Mouse (Mus musculus): ENCODE results near the gene Gm20716.

Gene Gm20716

GRCm38 (mm10) chr2:168230773-168231470, 758 bp upstream of the Gm20716 start:
- in situ Hi-C loops (cut with MboI; ENCODE audit: unreplicated experiment in 2 of 2): no loop called here

DNA sequence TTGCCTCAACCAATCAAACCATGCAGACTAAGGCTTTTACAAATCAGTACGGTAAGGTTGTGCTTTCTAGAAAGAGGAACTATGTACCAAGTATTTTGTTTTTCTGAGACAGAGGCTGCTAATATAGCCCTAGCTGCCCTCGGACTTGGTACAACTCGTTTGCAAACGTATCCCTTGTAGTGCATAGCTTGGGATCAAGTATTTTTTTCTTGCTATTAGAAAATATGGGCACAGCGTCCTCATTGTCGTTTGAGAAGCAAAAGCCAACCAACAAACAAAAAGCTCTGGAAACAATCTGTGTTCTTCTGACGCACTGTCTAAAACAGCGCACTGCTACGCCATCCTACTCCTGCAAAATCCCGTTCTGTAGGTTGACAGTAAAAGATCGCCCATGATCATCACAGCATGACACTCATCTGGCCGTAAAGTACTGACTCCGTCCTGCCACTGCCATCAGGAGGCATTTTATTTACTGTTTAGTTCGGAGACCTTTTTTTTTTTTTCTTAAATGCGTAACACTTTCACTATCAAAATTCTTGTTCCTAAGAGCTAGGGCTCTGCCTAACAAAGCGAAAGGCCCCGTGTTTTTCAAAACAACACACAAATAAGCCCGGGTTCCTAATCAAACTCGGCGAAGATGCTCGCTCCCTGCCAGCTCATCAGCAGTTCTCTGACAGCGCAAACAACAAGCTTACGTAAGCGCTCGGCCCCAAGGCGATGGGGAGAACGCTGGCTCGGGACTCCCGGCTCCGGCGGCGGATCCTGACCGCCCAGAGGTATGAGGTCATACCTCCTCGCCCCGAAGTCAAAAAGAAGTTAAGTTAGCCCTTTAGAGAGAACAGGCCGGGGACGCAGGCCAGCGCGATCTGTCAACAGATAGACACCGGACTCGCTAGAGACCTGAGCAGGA, 793 bp downstream of the Gm20716 start:
- in situ Hi-C loops (cut with MboI; ENCODE audit: unreplicated experiment in 2 of 2): no loop called here

DNA sequence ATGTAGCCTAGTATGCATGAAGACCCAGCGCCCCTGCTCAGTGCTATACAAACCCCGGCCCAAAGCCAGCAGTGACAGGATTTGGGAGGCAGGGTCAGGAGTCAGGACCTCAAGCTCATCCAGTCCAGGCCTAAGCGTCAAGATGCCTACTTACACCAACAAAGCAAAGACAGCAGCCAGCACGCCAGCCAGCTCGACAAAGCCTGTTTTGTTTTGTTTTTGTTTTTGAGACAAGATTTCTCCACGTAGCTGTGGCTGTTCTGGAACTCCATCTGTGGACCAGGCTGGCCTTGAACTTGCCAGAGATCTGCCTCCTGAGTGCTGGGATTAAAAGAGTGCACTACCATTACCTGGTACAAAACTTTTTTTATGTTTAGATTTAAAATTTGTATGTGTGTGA, 6.8 kb downstream of the Gm20716 start:
- in situ Hi-C loops (cut with MboI; ENCODE audit: unreplicated experiment in 2 of 2): loop anchor here in 1 of 2 experiments (25.0 kb wide), 1 partner anchor 111 kb away; no protein-coding TSS in a partner anchor

- in situ Hi-C loops (cut with MboI; ENCODE audit: unreplicated experiment in 2 of 2): loop anchor here in 1 of 2 experiments (25.0 kb wide), 1 partner anchor 102 kb away; no protein-coding TSS in a partner anchor
These were observed 16.3 kb downstream of the Gm20716 start for GRCm38 (mm10) chr2:168213788-168214397.

DNA sequence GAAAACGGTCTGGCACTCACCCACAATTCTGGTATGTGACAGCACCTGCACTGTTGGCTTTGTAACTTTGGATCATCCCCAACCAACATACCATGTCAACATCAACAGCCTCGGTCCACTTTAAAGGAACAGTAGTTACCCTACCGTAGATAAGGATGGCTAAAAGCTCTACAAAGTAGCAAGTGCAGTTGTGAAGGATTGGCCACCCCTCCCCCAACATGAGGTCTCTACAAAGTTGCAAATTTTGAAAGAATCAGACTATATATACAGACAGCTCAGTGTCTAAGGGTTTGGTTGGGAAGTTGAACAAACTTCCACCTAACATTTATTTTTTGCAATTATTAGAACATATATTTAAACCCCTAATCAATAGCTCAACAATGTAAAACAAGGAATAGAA, 22.3 kb downstream of the Gm20716 start:
- in situ Hi-C loops (cut with MboI; ENCODE audit: unreplicated experiment in 2 of 2): loop anchor here (5.0 to 25.0 kb wide), 4 partner anchors 53 to 96 kb away; no protein-coding TSS in a partner anchor

DNA sequence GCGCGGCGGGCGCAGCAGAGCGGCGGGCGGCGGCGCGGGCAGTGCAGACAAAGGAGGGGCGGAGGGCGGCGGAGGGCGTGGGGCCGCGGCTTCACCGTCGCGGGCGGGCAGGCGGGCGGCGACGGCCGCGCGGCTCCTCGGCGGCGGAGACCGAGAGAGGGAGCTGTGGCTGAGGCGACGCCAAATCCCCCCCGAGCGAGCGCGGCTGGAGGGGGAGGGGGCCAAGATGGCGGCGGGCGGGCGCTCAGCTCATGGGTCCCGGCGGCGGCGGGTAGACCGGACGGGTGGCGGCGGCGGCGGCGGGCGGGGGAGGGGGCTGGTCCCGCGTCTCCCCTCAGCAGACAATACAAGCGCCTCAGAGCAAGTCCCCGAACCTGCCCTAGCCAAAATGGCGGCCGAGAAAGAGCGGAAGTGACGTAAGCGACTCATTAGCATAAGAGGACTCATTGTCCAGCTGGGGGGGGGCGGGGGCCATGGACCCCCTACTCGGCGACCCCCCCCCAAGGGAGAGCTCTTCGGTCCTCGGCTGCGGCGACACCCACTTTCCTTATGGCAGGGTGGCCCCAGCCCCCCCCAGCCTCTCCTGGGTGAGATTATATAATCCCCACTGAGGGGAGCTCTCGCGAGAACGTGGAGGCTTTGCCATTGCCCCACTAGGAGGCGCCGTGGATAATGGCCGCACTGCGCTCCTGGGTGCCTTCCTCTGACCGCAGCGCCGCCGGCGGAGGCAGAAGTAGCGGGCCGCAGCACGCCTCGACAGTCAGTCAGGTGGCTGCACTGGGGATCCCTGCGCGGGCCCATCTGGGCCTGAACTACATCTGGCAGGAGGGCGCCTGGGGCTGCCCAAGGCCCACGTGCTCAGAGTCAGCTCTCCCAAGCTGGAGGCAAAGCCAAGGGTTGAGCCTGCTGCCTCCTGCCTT, 23.2 kb downstream of the Gm20716 start, which contains the start of gene Adnp:
TSS of gene Adnp (minus strand) at position 388 of the 920 bp plus-strand sequence.
- in situ Hi-C loops (cut with MboI; ENCODE audit: unreplicated experiment in 2 of 2): loop anchor here (5.0 to 25.0 kb wide), 4 partner anchors 52 to 95 kb away; no protein-coding TSS in a partner anchor

- in situ Hi-C loops (cut with MboI; ENCODE audit: unreplicated experiment in 2 of 2): loop anchor here (5.0 to 25.0 kb wide), 4 partner anchors 51 to 94 kb away; no protein-coding TSS in a partner anchor
These were observed 24.2 kb downstream of the Gm20716 start for GRCm38 (mm10) chr2:168205681-168206631.

DNA sequence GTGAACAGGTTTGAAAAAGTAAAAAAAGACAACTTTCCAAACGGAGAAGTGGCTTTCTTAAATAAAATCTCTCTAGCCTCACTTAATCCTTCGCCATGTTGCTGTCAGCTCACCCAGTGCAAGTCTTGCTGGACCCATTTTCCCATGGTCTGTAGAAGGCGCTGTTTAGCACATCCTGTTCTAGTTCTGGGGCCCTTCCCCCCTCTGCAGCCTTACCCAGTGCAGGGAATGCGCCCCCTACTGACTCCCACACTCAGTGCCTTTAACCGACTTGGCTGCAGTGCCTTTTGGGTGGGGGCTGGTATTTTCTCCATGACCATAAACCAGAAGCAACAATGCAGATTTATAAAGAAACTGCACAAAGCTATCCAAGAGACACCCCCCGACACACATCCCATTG, 24.9 kb downstream of the Gm20716 start:
- in situ Hi-C loops (cut with MboI; ENCODE audit: unreplicated experiment in 2 of 2): loop anchor here (5.0 to 25.0 kb wide), 4 partner anchors 50 to 93 kb away; no protein-coding TSS in a partner anchor

DNA sequence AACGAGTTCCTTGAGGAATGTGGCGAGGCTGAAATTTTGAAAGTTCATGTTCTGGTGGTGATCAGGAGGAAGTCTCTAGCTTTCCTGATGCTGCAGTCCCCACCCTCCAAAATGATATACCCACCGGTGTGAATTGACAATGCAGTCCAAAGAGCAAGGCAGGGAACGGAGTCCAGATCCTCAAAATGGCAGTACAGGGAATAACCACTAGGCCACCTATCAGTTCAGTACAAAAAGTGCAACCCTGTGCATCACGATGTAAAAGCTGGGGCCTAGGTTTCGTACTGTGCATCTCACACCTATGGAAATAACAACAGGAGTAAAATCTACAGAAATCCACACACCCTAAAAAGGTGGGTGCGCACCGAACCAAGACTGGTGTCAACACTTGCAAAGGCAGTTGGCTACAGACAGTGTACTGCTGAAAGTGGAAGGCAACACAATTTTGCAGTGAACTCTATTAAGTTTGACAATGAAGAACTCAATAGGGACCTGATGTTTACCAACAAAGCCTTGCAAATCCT, 25.6 kb downstream of the Gm20716 start:
- in situ Hi-C loops (cut with MboI; ENCODE audit: unreplicated experiment in 2 of 2): loop anchor here (10.0 to 25.0 kb wide), 2 partner anchors 50 to 92 kb away; no protein-coding TSS in a partner anchor

DNA sequence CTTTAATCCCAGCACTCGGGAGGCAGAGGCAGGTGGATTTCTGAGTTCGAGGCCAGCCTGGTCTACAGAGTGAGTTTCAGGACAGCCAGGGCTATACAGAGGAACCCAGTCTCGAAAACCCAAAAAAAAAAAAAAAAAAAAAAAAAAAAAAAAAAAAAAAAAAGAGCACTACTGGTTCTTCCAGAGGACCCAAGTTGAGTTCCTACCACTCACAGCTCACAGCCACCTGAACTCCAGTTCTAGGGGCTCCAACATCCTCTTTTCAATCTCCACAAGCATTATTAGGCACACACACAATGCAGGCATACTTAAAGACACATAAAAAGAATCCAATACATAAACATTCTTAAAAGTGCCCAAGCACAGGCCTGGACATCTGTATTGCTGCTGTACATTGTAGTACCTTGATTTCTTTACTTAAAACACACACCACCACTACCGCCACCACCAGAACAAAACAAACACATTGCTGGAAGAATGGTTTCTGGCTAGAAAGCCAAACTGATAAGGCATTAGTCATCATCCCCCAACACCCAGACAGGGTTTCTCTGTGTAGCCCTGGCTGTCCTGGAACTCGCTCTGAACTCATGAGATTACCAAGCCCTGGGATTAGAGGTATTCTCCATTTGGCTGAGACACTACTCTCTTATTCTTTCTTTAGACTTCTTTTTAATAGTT, 30.0 kb downstream of the Gm20716 start:
- in situ Hi-C loops (cut with MboI; ENCODE audit: unreplicated experiment in 2 of 2): loop anchor here (10.0 to 25.0 kb wide), 2 partner anchors 45 to 88 kb away; no protein-coding TSS in a partner anchor

GRCm38 (mm10) chr2:168199476-168199875, 30.7 kb downstream of the Gm20716 start:
- in situ Hi-C loops (cut with MboI; ENCODE audit: unreplicated experiment in 2 of 2): no loop called here

DNA sequence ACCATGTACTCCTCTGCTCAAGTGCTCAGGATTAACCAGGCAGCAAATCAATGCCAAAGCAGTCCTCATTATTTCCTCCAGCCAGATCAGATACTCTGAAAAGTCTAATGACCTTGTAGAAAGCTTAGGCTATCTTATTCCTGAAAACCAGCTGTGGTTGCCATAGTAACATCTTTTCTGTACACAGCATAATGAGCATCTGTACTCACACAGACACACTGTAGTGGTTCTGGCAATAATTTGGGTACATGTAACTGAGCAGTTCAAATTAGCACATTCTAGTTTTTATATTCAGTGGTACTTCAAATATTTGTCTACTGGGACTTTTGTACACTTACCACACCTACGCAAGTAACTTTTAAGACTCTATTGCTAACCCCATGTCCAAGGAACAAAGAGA, 31.7 kb downstream of the Gm20716 start:
- in situ Hi-C loops (cut with MboI; ENCODE audit: unreplicated experiment in 2 of 2): no loop called here

DNA sequence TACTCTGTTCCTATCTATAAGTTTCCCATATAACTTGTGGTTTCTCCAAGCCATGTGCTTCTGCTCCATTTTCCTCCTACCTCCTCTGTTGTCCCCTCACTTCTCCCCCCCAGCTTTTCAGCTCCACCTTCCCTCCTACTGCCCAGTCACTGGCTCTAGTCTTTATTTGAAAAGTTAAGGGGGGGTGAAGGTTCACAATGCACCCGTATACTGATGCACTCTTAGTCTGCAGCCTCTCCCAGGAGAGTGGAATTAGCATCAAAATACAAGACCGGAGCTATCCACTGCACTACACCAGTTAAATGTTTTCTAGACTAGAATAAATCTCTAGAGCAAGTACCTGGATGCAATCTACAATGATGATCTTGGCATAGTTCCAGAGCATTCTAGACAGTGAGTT, 34.4 kb downstream of the Gm20716 start:
- in situ Hi-C loops (cut with MboI; ENCODE audit: unreplicated experiment in 2 of 2): no loop called here

- in situ Hi-C loops (cut with MboI; ENCODE audit: unreplicated experiment in 2 of 2): no loop called here
These were observed 36.5 kb downstream of the Gm20716 start for GRCm38 (mm10) chr2:168193685-168194084.

GRCm38 (mm10) chr2:168191856-168192255, 38.3 kb downstream of the Gm20716 start:
- in situ Hi-C loops (cut with MboI; ENCODE audit: unreplicated experiment in 2 of 2): no loop called here

GRCm38 (mm10) chr2:168175946-168176345, 54.2 kb downstream of the Gm20716 start:
- in situ Hi-C loops (cut with MboI; ENCODE audit: unreplicated experiment in 2 of 2): no loop called here

GRCm38 (mm10) chr2:168170167-168170685, 59.9 kb downstream of the Gm20716 start:
- in situ Hi-C loops (cut with MboI; ENCODE audit: unreplicated experiment in 2 of 2): no loop called here

DNA sequence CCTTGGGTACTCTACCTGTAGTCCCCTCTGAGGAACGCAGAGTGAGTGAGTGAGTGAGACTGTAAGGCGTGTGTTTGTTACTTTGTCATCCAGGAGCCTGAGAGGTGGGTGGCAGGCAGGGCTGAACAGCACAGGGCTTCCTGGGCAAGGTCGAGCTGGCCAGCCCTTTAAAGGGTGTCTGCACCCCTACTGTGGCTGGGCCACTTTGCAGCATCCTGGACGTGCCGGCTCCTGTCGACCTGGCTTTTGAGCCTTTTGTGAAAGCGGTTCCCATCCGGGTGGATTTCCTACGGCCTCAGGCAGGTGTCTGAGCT, 60.4 kb downstream of the Gm20716 start:
- in situ Hi-C loops (cut with MboI; ENCODE audit: unreplicated experiment in 2 of 2): no loop called here

Data from v-Abl transformed pro-B cells (cell line).